Mouse (Mus musculus): ENCODE data around the gene Tbc1d8. TPM values are rescaled to one million over a fixed set of nuclear protein-coding genes. Genes with fewer than 3 reads are reported as not detected.

Gene Tbc1d8
- total and polyA plus RNA-seq, 3 experiments, result 0.16 to 1.4 (median 0.81) TPM

DNA sequence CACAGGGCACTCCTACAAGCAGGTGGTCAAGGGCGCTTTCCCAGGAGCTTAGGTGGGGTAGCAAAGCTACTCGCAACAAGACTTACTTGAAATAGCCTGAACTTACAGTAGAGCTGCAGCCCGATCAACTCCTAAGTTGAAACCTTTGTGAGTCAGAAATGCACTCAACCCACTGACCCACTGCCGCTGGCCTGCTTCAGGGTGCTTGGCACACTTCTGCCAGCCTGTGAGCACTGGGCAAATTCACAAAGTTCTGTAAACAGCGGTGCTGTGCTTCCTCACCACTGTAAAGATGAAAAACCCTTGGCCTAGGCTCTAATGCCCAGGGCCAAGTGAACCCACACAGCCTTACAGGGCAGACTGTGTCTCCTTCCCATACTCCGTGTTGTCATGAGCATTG is 57.6 kb downstream of the Tbc1d8 start:
- no peak overlapping the region for H3K9ac ChIP-seq (ENCODE audit: insufficient read depth, low read depth)
- no peak overlapping the region for H3K27ac ChIP-seq (ENCODE audit: insufficient read depth, low read depth)
- no peaks in the 10 kb centered on the region for H3K36me3 ChIP-seq (replicated peaks in 1 of 2; ENCODE audit: control insufficient read depth in 1 of 2, insufficient read depth in 1 of 2, low read length in 1 of 2)
- no peak for TF ChIP-seq ZKSCAN1 (IDR thresholded peaks at IDR 0.05; ENCODE audit: borderline replicate concordance, low read depth, low read length)
- dilution Hi-C loops (cut with MboI; ENCODE audit: extremely low pct_ligation_motif_present, extremely low pct_unique_long_range_greater_than_20kb, low sequenced_read_pairs), result no loop called here
- H3K27me3 ChIP-seq (replicated peaks), result no peaks in the 10 kb centered on the region
- H3K4me2 ChIP-seq (ENCODE audit: insufficient read depth, low read depth, poor library complexity, severe bottlenecking), result no peak overlapping the region
- H3K79me2 ChIP-seq (replicated peaks; ENCODE audit: control insufficient read depth, extremely low read depth, insufficient read depth, poor library complexity, severe bottlenecking), result no peaks in the 10 kb centered on the region
- no peak overlapping the region for H3K4me3 ChIP-seq (replicated peaks in 1 of 3; ENCODE audit: low read depth in 2 of 3, low read length in 2 of 3, poor library complexity in 1 of 3)
- no peaks in the 10 kb centered on the region for H3K9me3 ChIP-seq (replicated peaks; ENCODE audit: low read length)
- in situ Hi-C loops (cut with MboI; ENCODE audit: low pct_ligation_motif_present, low pct_unique_long_range_greater_than_20kb, low sequenced_read_pairs), result no loop called here
- 0 out of 4 replicates have a peak, but pooled peaks cover 0 to 2% of the 10 kb centered on the region in 2 experiments for H3K4me1 ChIP-seq (ENCODE audit: control insufficient read depth in 1 of 2, insufficient read depth in 2 of 2)
- no peak for DNase-seq (ENCODE audit: extremely low read depth)

DNA sequence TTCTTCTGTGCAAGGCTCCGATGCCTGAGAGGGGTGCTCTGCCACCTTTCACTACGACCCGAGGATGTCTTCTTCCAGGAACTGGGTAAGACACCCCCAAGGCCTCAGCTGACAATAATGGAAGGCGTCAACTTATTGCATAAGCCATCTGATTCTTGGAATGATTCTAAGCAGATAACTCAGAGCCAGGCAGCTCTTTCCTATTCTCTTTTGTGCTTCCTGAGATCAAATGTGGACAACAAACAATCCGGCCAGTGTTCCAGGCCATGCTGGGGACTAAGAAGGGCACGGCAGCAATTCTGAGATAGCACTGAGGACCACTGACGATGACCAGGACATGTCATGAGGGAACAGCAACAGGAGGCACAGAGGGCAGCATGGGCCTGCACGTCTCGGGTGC is 59.7 kb downstream of the Tbc1d8 start:
- peaks cover 4% of the 10 kb centered on the region for H3K9me3 ChIP-seq (replicated peaks; ENCODE audit: low read length)
- no peaks in the 10 kb centered on the region for H3K79me2 ChIP-seq (replicated peaks; ENCODE audit: control insufficient read depth, extremely low read depth, insufficient read depth, poor library complexity, severe bottlenecking)
- H3K36me3 ChIP-seq (replicated peaks in 1 of 2; ENCODE audit: control insufficient read depth in 1 of 2, insufficient read depth in 1 of 2, low read length in 1 of 2), result no peaks in the 10 kb centered on the region
- no peak overlapping the region for H3K4me2 ChIP-seq (ENCODE audit: insufficient read depth, low read depth, poor library complexity, severe bottlenecking)
- no peak overlapping the region for H3K27ac ChIP-seq (ENCODE audit: insufficient read depth, low read depth)
- no peak overlapping the region for H3K9ac ChIP-seq (ENCODE audit: insufficient read depth, low read depth)
- no peak for DNase-seq (ENCODE audit: extremely low read depth)
- H3K27me3 ChIP-seq (replicated peaks), result no peaks in the 10 kb centered on the region
- 0 out of 4 replicates have a peak, but pooled peaks cover 0 to 2% of the 10 kb centered on the region in 2 experiments for H3K4me1 ChIP-seq (ENCODE audit: control insufficient read depth in 1 of 2, insufficient read depth in 2 of 2)
- no peak overlapping the region for H3K4me3 ChIP-seq (replicated peaks in 1 of 3; ENCODE audit: low read depth in 2 of 3, low read length in 2 of 3, poor library complexity in 1 of 3)
- TF ChIP-seq MYC (IDR thresholded peaks at IDR 0.05; ENCODE audit: low read depth, low read length) (no peak), JUN (IDR thresholded peaks at IDR 0.05; ENCODE audit: insufficient read depth, low read depth, low read length) (no peak), HCFC1 (IDR thresholded peaks at IDR 0.05; ENCODE audit: low read depth, low read length) (no peak), IRF4 (IDR thresholded peaks at IDR 0.05; ENCODE audit: low read depth, low read length) (no peak), ZKSCAN1 (IDR thresholded peaks at IDR 0.05; ENCODE audit: borderline replicate concordance, low read depth, low read length) (no peak), ZNF384 (IDR thresholded peaks at IDR 0.05; ENCODE audit: low read depth, low read length) (no peak), RAD21 (IDR thresholded peaks at IDR 0.05; ENCODE audit: low read depth, low read length) (no peak), TBP (conservative IDR thresholded peaks at IDR 0.05; ENCODE audit: low read depth, low read length) (no peak), EP300 (IDR thresholded peaks at IDR 0.05; ENCODE audit: low read length) (no peak), USF2 (conservative IDR thresholded peaks at IDR 0.05; ENCODE audit: low read depth, low read length) (no peak), MAFK (IDR thresholded peaks at IDR 0.05; ENCODE audit: insufficient replicate concordance, low read length) (no peak), BHLHE40 (IDR thresholded peaks at IDR 0.05; ENCODE audit: low read depth, low read length) (no peak), ZC3H11A (IDR thresholded peaks at IDR 0.05; ENCODE audit: low read depth, low read length) (no peak), CHD2 (IDR thresholded peaks at IDR 0.05; ENCODE audit: low read length) (no peak), SIN3A (IDR thresholded peaks at IDR 0.05; ENCODE audit: low read length) (no peak), RCOR1 (conservative IDR thresholded peaks at IDR 0.05; ENCODE audit: low read depth, low read length) (no peak), GABPA (IDR thresholded peaks at IDR 0.05; ENCODE audit: insufficient replicate concordance, low read depth, low read length) (no peak), KAT2A (IDR thresholded peaks at IDR 0.05; ENCODE audit: insufficient replicate concordance, low read length) (no peak), USF1 (IDR thresholded peaks at IDR 0.05; ENCODE audit: low read depth, low read length) (no peak)
- in situ Hi-C loops (cut with MboI; ENCODE audit: low pct_ligation_motif_present, low pct_unique_long_range_greater_than_20kb, low sequenced_read_pairs), result no loop called here
- dilution Hi-C loops (cut with MboI; ENCODE audit: extremely low pct_ligation_motif_present, extremely low pct_unique_long_range_greater_than_20kb, low sequenced_read_pairs), result no loop called here

Data from CH12.LX (cell line).